Mouse (Mus musculus) thymus, adult 2 months (tissue): ENCODE results near the gene Rilp. TPM values are rescaled to one million over a fixed set of nuclear protein-coding genes. Genes with fewer than 3 reads are reported as not detected.

Source experiments
- DNase-seq: peaks from one replicate; pipeline ENCODE4 v3.0.0; 2021
- H3K27ac ChIP-seq: fragments of 200-500 bp; 2 replicates; pipeline ENCODE4 v1.5.1; 2012; ENCODE audit warnings: low read length, control low read depth; ENCODE audit not compliant: control insufficient read depth, insufficient read depth
- H3K27me3 ChIP-seq: fragments of 200-500 bp; 2 replicates; pipeline ENCODE4 v1.6.1; 2012; ENCODE audit warnings: mild to moderate bottlenecking, low read length, moderate library complexity, mixed read lengths; ENCODE audit not compliant: control insufficient read depth, insufficient read depth
- H3K36me3 ChIP-seq: fragments of 200-500 bp; 2 replicates; pipeline ENCODE4 v1.6.1; 2012; ENCODE audit warnings: mild to moderate bottlenecking, low read length, moderate library complexity; ENCODE audit not compliant: control insufficient read depth, insufficient read depth
- H3K4me1 ChIP-seq: fragments of 200-500 bp; replicated peaks from 2 replicates; pipeline ENCODE4 v1.6.1; 2012; ENCODE audit warnings: low read length; ENCODE audit not compliant: control insufficient read depth, insufficient read depth
- H3K4me3 ChIP-seq: fragments of 200-500 bp; 2 replicates; pipeline ENCODE4 v1.5.1; 2012; ENCODE audit warnings: mild to moderate bottlenecking, low read length, control low read depth, moderate library complexity; ENCODE audit not compliant: control insufficient read depth, insufficient read depth
- CTCF ChIP-seq: fragments of 200-500 bp; IDR thresholded peaks from 2 replicates; pipeline ENCODE4 v1.5.1; 2012; ENCODE audit warnings: mild to moderate bottlenecking, control low read depth, low read length, moderate library complexity, borderline replicate concordance; ENCODE audit not compliant: control insufficient read depth, poor library complexity, insufficient read depth; ENCODE audit errors: extremely low read depth
- POLR2A ChIP-seq: fragments of 200-500 bp; IDR thresholded peaks from 2 replicates; pipeline ENCODE4 v1.6.1; 2012; ENCODE audit warnings: mild to moderate bottlenecking, low read length, control low read depth, moderate library complexity; ENCODE audit not compliant: control insufficient read depth, poor library complexity, insufficient read depth; ENCODE audit errors: extremely low read depth
- WGBS: fragments of 180-500 bp; shearing (Covaris S2); methylation state at CpG from one replicate; pipeline ENCODE4 v1.1.7; 2018; 5-methylcytosine and 5-hydroxymethylcytosine counted together
- polyA plus RNA-seq: library from polyadenylated mRNA; depleted of rRNA; stranded (reverse); fragments of >200 nt; gene quantifications from 2 replicates; pipeline ENCODE4 v1.2.3, GENCODE M21; 2012

The Rilp gene
- polyA plus RNA-seq, 1 experiment, result 3.2 TPM

DNA sequence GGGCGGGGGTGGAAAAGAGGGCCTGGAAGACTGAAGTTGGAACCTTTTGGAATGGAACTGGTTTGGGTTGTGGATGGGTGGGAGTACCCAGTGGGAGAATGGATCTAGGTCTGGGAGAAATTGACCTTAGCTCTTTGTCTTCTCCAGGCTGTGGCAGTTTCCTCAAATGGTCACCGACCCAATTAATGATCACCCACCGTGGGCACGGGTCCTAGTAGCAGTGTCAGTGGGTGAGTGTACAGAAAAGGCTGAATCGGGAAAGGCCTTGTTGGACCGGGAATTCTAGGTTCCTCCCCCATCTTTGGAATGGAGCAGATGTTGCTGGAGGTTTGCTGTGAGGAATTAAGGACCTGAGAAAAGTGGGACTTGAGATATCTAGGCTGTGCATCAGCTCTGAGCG lies 41.5 kb upstream of the Rilp start:
- Histone ChIP-seq H3K27me3 (no peaks in the 10 kb centered on the region), H3K27ac (no peak overlapping the region), H3K4me1 (peaks cover 19% of the 10 kb centered on the region), H3K36me3 (no peaks in the 10 kb centered on the region), H3K4me3 (peak overlapping the region; percentile 68)
- WGBS, result 65% methylated on average over 7 of the region's 7 CpGs
- DNase-seq, result no peak
- TF ChIP-seq POLR2A, result no peak
- TF ChIP-seq CTCF, result no peak

DNA sequence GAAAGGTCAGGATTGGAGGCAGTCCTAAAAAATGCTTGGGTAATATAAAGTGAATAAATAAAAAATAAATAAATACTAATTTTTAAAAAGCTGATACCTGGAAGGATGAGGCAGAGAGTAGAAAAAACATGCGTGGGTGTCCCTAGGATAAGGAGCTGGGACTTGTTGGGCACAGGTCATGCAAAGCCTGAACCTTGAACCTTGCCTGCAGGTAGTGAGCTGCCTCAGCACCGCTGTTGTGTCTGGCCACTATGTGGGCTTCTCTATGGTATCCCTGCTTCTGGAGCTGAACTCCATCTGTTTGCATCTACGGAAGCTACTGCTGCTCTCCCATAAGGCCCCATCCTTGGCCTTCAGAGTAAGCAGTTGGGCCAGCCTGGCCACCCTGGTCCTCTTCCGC lies 40.6 kb upstream of the Rilp start:
- Histone ChIP-seq H3K4me3 (no peak overlapping the region), H3K27ac (no peak overlapping the region), H3K36me3 (no peaks in the 10 kb centered on the region)

GRCm38 (mm10) chr11:75470675-75471074 lies 39.2 kb upstream of the Rilp start:
- no peak for DNase-seq
- TF ChIP-seq POLR2A (no peak), CTCF (no peak)
- no peaks in the 10 kb centered on the region for H3K27me3 ChIP-seq

More for the DNA sequence above, 40.6 kb upstream of the Rilp start:
- 96% methylated on average over 4 of the region's 4 CpGs for WGBS
- H3K27me3 ChIP-seq, result no peaks in the 10 kb centered on the region
- TF ChIP-seq POLR2A, result no peak
- no peak for TF ChIP-seq CTCF
- no peak for DNase-seq
- peaks cover 21% of the 10 kb centered on the region for H3K4me1 ChIP-seq

DNA sequence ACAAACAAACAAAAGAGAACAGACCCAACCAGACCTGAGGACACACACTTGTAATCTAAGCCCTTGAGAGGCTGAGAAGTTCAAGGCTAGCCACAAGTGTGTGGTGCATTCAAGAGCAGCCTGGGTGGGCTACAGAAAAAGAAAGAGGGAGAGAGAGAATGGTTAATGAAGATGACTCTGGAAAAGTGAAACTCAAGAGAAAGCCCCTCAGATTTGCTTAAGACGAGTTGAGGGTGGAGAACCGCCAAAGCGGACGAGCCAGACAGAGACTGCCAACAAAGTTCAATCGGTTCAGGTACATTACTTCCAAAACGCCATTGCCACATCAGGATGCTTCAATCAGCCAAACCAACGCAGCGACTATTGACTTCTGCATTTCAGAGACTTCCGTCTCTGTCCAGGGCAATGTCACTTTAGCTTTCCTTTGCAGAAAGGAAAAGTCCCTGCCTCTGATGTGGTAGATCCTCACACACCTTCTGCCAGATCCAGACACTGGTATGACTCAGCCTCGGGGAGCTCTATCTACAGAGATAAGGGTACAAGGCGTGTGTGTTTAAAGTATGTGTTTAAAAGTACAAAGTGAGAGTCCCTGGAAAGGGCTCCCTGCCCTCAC lies 37.3 kb upstream of the Rilp start:
- peak overlapping the region; percentile 34; the same call in 1 of the 2 replicates for H3K27ac ChIP-seq
- 31% methylated on average over 11 of the region's 11 CpGs for WGBS
- no peak for DNase-seq
- TF ChIP-seq POLR2A (no peak), CTCF (no peak)
- peaks cover 20% of the 10 kb centered on the region for H3K4me1 ChIP-seq
- no peak overlapping the region for H3K4me3 ChIP-seq
- no peaks in the 10 kb centered on the region for H3K27me3 ChIP-seq
- no peaks in the 10 kb centered on the region for H3K36me3 ChIP-seq

More at GRCm38 (mm10) chr11:75470675-75471074, 39.2 kb upstream of the Rilp start:
- Histone ChIP-seq H3K4me1 (peaks cover 21% of the 10 kb centered on the region), H3K27ac (no peak overlapping the region), H3K4me3 (no peak overlapping the region), H3K36me3 (no peaks in the 10 kb centered on the region)
- 91% methylated on average over 3 of the region's 3 CpGs for WGBS

GRCm38 (mm10) chr11:75473376-75473775 lies 36.5 kb upstream of the Rilp start:
- H3K27ac ChIP-seq, result no peak overlapping the region
- DNase-seq, result no peak
- no peak overlapping the region for H3K4me3 ChIP-seq
- H3K27me3 ChIP-seq, result no peaks in the 10 kb centered on the region
- peaks cover 12% of the 10 kb centered on the region for H3K4me1 ChIP-seq
- H3K36me3 ChIP-seq, result no peaks in the 10 kb centered on the region
- 91% methylated on average over 7 of the region's 7 CpGs for WGBS
- no peak for TF ChIP-seq CTCF
- no peak for TF ChIP-seq POLR2A

DNA sequence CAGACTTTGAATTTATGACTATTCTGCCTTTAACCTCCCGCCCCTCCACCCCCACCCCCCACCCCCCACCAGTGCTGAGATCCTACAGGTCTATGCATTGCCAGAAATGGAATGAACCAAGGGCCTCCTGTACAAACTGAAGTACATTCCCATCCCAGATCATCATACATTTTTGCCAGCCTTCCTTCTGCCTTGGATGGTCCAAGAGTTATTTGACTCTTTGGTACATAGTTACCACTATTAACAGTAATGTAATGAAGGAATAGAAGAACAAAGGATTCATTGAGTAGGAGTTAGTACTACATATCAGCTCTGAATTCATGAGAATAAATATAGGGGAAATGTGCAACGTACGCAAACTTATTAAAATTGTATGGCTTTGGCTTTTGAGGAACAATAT lies 23.7 kb upstream of the Rilp start:
- H3K27ac ChIP-seq, result no peak overlapping the region
- H3K36me3 ChIP-seq, result peaks cover 19% of the 10 kb centered on the region
- H3K27me3 ChIP-seq, result no peaks in the 10 kb centered on the region
- TF ChIP-seq CTCF, result no peak
- TF ChIP-seq POLR2A, result no peak
- no peak for DNase-seq
- WGBS, result 24% methylated on average over 3 of the region's 3 CpGs
- H3K4me1 ChIP-seq, result peaks cover 6% of the 10 kb centered on the region
- no peak overlapping the region for H3K4me3 ChIP-seq
